In genomic region chr11:59885217-59885986, GRCm38 (mm10) we compare ENCODE assay signal across 8 mouse cellular contexts. TPM values are rescaled to one million over a fixed set of nuclear protein-coding genes. Genes with fewer than 3 reads are reported as not detected.
DNase-seq lines count a peak whose midpoint lies in the region; TF ChIP-seq lines count a peak whose summit lies in the region.

No protein-coding gene starts in this region.

- TF ChIP-seq POLR2A in liver, adult 2 months (IDR thresholded peaks at IDR 0.05; ENCODE audit: extremely low read depth, insufficient read depth, low read length): no peak

- H3K36me3 ChIP-seq in liver, adult 2 months (ENCODE audit: control insufficient read depth, insufficient read depth, low read length): no peaks in the 10 kb centered on the region
- no peaks in the 10 kb centered on the region for H3K36me3 ChIP-seq in splenic B cell, adult 2 months (ENCODE audit: control insufficient read depth, insufficient read depth, low read length, poor library complexity, severe bottlenecking)

- H3K79me2 ChIP-seq in liver, adult 2 months (ENCODE audit: control insufficient read depth, insufficient read depth, low read length): no peaks in the 10 kb centered on the region

- intact Hi-C loops in left cerebral cortex, postnatal 14 days (cut with DNase I): loop anchor here (5.0 to 10.0 kb wide), 2 partner anchors 62 to 409 kb away; partner anchors contain the start of gene Med9
- intact Hi-C loops in heart, postnatal 36 days (cut with DNase I): loop anchor here (2.0 kb wide), 1 partner anchor 35 kb away; no protein-coding TSS in a partner anchor

- TF ChIP-seq CTCF in liver, adult 2 months (IDR thresholded peaks at IDR 0.05; ENCODE audit: low read depth, low read length): no peak

- DNase-seq in left cerebral cortex, postnatal 14 days (ENCODE audit: low spot score in 2 of 2): peak; percentile 29 to 51
- DNase-seq in left cerebral cortex, adult 18-20 months (ENCODE audit: low spot score in 2 of 2): no peak
- DNase-seq in c-Kit-positive CD71-negative TER-119-negative erythroid progenitor cells, embryonic 14.5 days (ENCODE audit: low read depth): peak; percentile 57
- DNase-seq in heart, postnatal 36 days: peak; percentile 29 to 54
- no peak for DNase-seq in liver, adult 2 months (ENCODE audit: extremely low read depth, low read depth, low spot score)
- peak; percentile 30 for DNase-seq in splenic B cell, adult 2 months (ENCODE audit: low read depth, low spot score)
- DNase-seq in cerebellum, adult 9-10 months: no peak
- DNase-seq in urinary bladder, adult 18-20 months (ENCODE audit: low spot score in 2 of 2): no peak

- H3K27me3 ChIP-seq in liver, adult 2 months (ENCODE audit: control insufficient read depth, insufficient read depth, low read length): no peaks in the 10 kb centered on the region
- H3K27me3 ChIP-seq in splenic B cell, adult 2 months (ENCODE audit: control insufficient read depth, insufficient read depth, low read length, poor library complexity, severe bottlenecking): no peaks in the 10 kb centered on the region

- no peaks in the 10 kb centered on the region for H3K4me1 ChIP-seq in liver, adult 2 months (ENCODE audit: control insufficient read depth, insufficient read depth, low read length)

- peak overlapping the region; percentile 70 for H3K27ac ChIP-seq in liver, adult 2 months (replicated peaks; ENCODE audit: insufficient read depth, low read depth, low read length)

- WGBS in liver, adult 2 months: 71% methylated on average over 17 of the region's 17 CpGs

- no peak overlapping the region for H3K4me3 ChIP-seq in liver, adult 2 months (ENCODE audit: insufficient read depth, low read depth, low read length)

- H3K9ac ChIP-seq in liver, adult 2 months (ENCODE audit: low read depth, low read length): no peak overlapping the region

RNA-seq across cellular contexts. Expression of gene Cops3, which starts 45.8 kb away (rescaled TPM):
- total RNA-seq in left cerebral cortex, postnatal 14 days (2021): 10 to 100 TPM; 67.4 to 68.9 TPM
- total RNA-seq in left cerebral cortex, adult 18-20 months (2021): 10 to 100 TPM; 70.7 to 71.1 TPM
- total RNA-seq in heart, postnatal 36 days (2021): 10 to 100 TPM; 74.8 to 75.0 TPM
- total RNA-seq in liver, adult 2 months (2014; rRNA removed): 63.4 and 65.4 TPM in 2 replicates
- polyA plus RNA-seq in liver, adult 2 months (2012; rRNA removed): 11.8 and 12.3 TPM in 2 replicates

RNA-seq across cellular contexts. Expression of gene Nt5m, which starts 46.2 kb away (rescaled TPM):
- total RNA-seq in left cerebral cortex, postnatal 14 days (2021): 10 to 100 TPM; 55.4 to 61.5 TPM
- total RNA-seq in left cerebral cortex, adult 18-20 months (2021): 10 to 100 TPM; 49.6 to 51.7 TPM
- 10 to 100 TPM; 20.2 to 27.0 TPM for total RNA-seq in heart, postnatal 36 days (2021)
- 6.9 and 9.3 TPM in 2 replicates for total RNA-seq in liver, adult 2 months (2014; rRNA removed)
- 19.3 and 21.6 TPM in 2 replicates for polyA plus RNA-seq in liver, adult 2 months (2012; rRNA removed)

Comparison
In these comparisons a context has a peak if more than half of its experiments do, and no peak if none do; other contexts are left out.
1. DNase-seq: peak in left cerebral cortex, postnatal 14 days (2 of 2), c-Kit-positive CD71-negative TER-119-negative erythroid progenitor cells, embryonic 14.5 days (single experiment), heart, postnatal 36 days (2 of 2) and splenic B cell, adult 2 months (single experiment); none in left cerebral cortex, adult 18-20 months (0 of 2), liver, adult 2 months (single experiment), cerebellum, adult 9-10 months (single experiment) and urinary bladder, adult 18-20 months (0 of 2).